Mouse (Mus musculus): Measurements from ENCODE around the gene Ppy.

Ppy gene

GRCm38 (mm10) chr11:102087931-102088898, 12.9 kb downstream of the Ppy start, which contains the start of gene Mpp2:
Mpp2 (minus strand) TSS chr11:102088515.
- DNase-seq = peak in 1 of 2 experiments; percentile 16

- peak; percentile 56 to 67 for DNase-seq
Measured at GRCm38 (mm10) chr11:102087081-102087751, 13.9 kb downstream of the Ppy start.

- peak in 1 of 2 experiments; percentile 13 for DNase-seq
Measured at GRCm38 (mm10) chr11:102086331-102086730, 14.8 kb downstream of the Ppy start.

GRCm38 (mm10) chr11:102084159-102084558, 17.0 kb downstream of the Ppy start:
- DNase-seq = no peak

GRCm38 (mm10) chr11:102083193-102083592, 17.9 kb downstream of the Ppy start:
- no peak for DNase-seq

GRCm38 (mm10) chr11:102082322-102082721, 18.8 kb downstream of the Ppy start:
- no peak for DNase-seq

- no peak for DNase-seq
Measured at GRCm38 (mm10) chr11:102073722-102074121, 27.4 kb downstream of the Ppy start.

GRCm38 (mm10) chr11:102072729-102073128, 28.4 kb downstream of the Ppy start:
- DNase-seq = no peak

- no peak for DNase-seq
Measured at GRCm38 (mm10) chr11:102070426-102070825, 30.7 kb downstream of the Ppy start.

- DNase-seq = no peak
Measured at GRCm38 (mm10) chr11:102069633-102070032, 31.5 kb downstream of the Ppy start.

- DNase-seq = no peak
Measured at GRCm38 (mm10) chr11:102068969-102069368, 32.1 kb downstream of the Ppy start.

- no peak for DNase-seq
Measured at GRCm38 (mm10) chr11:102063076-102063475, 38.0 kb downstream of the Ppy start.

GRCm38 (mm10) chr11:102061941-102062473, 39.1 kb downstream of the Ppy start:
- DNase-seq = no peak

- DNase-seq = peak; percentile 75 to 76
Measured at GRCm38 (mm10) chr11:102061236-102061940, 39.7 kb downstream of the Ppy start.

- peak; percentile 66 to 67 for DNase-seq
Measured at GRCm38 (mm10) chr11:102053847-102054246, 47.3 kb downstream of the Ppy start.

GRCm38 (mm10) chr11:102053183-102053582, 47.9 kb downstream of the Ppy start:
- no peak for DNase-seq

GRCm38 (mm10) chr11:102052697-102053096, 48.4 kb downstream of the Ppy start:
- DNase-seq = no peak

- no peak for DNase-seq
Measured at GRCm38 (mm10) chr11:102051954-102052353, 49.2 kb downstream of the Ppy start.

GRCm38 (mm10) chr11:102051541-102051940, 49.6 kb downstream of the Ppy start:
- DNase-seq = no peak

All from B cell, adult 2 months (primary cell).